15 mouse cellular contexts compared by ENCODE assay signal in the genomic region with DNA sequence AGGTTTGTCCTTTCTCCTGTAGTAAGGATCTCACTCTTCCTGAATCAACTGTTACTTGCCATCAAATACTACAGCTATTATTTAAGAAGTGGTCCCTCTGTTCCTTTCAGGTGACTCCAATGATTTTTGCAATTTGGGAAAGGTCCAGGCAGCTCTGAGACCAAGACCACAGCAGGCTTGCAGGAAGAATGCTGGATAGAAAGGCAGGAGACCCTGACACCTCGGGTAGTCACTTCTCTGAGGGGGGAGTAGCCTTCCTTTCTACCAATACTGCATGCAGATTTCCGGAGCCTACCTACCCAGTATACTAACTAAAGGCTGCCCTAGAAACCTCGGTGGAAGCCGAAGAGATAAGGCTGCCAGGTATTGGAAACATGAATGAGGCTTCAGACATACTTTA. TPM values are rescaled to one million over a fixed set of nuclear protein-coding genes. Genes with fewer than 3 reads are reported as not detected.
A peak's percentile ranks its signal among the peaks of the same experiment; 100 is the strongest.
DNase-seq lines count a peak whose midpoint lies in the region; ATAC-seq and TF ChIP-seq lines count a peak whose summit lies in the region.
"Had no signal": no experiment of that assay in that cellular context is flagged by ENCODE, and none has a peak within 500 bp of the region (broad histone marks: within the 10 kb centered on the region; RNA-seq: fewer than 3 reads in every experiment).

No protein-coding gene starts in this region.

- H3K9ac ChIP-seq in heart, embryonic 12.5 days: no peak overlapping the region
- H3K9ac ChIP-seq in stomach, embryonic 14.5 days (replicated peaks; ENCODE audit: low read depth, low read length): no peak overlapping the region
- no peak overlapping the region for H3K9ac ChIP-seq in stomach, postnatal 0 days (ENCODE audit: low read length)
- no peak overlapping the region for H3K9ac ChIP-seq in midbrain, embryonic 12.5 days (replicated peaks)

- ATAC-seq in heart, embryonic 12.5 days (ENCODE audit: insufficient number of reproducible peaks, low FRiP score): no peak
- no peak for ATAC-seq in stomach, embryonic 14.5 days (ENCODE audit: insufficient number of reproducible peaks, insufficient read depth, low FRiP score, low read depth)
- no peak for ATAC-seq in stomach, postnatal 0 days (ENCODE audit: low FRiP score, low TSS enrichment)
- no peak for ATAC-seq in midbrain, embryonic 12.5 days (ENCODE audit: low FRiP score, low read depth)
- ATAC-seq: inflammation-experienced regulatory T-cells, adult 6 months; lung, postnatal 0 days; Patski had no signal

- H3K27me3 ChIP-seq in heart, embryonic 12.5 days (replicated peaks): no peaks in the 10 kb centered on the region
- H3K27me3 ChIP-seq in stomach, embryonic 14.5 days (ENCODE audit: control insufficient read depth, insufficient read depth, low read length): no peaks in the 10 kb centered on the region
- no peaks in the 10 kb centered on the region for H3K27me3 ChIP-seq in stomach, postnatal 0 days (ENCODE audit: control insufficient read depth, insufficient read depth, low read length)
- no peaks in the 10 kb centered on the region for H3K27me3 ChIP-seq in midbrain, embryonic 12.5 days
- H3K27me3 ChIP-seq: Patski had no signal

- 0 out of 2 replicates have a peak overlapping the region, but pooled peaks have one; percentile 45 for H3K27ac ChIP-seq in heart, embryonic 12.5 days (ENCODE audit: poor library complexity, severe bottlenecking)
- peak overlapping the region; percentile 56 for H3K27ac ChIP-seq in stomach, embryonic 14.5 days (ENCODE audit: low read length)
- no peak overlapping the region; the same call in 1 of the 2 replicates for H3K27ac ChIP-seq in stomach, postnatal 0 days (replicated peaks)
- 0 out of 2 replicates have a peak overlapping the region, but pooled peaks have one; percentile 46 for H3K27ac ChIP-seq in midbrain, embryonic 12.5 days (replicated peaks)

- DNase-seq in heart, adult 18-20 months: no peak
- no peak for DNase-seq in stomach, postnatal 0 days (ENCODE audit: low spot score)
- DNase-seq in adrenal gland, adult 18-20 months (ENCODE audit: low spot score in 2 of 2): no peak
- no peak for DNase-seq in adrenal gland, adult 2 months
- no peak for DNase-seq in cerebellum, adult 9-10 months
- DNase-seq: adrenal gland, postnatal 14 days; cerebellum, adult 11 months; gastrocnemius, postnatal 14 days had no signal

- peaks cover 63% of the 10 kb centered on the region for H3K4me1 ChIP-seq in heart, embryonic 12.5 days (replicated peaks)
- H3K4me1 ChIP-seq in stomach, embryonic 14.5 days (ENCODE audit: control insufficient read depth, insufficient read depth, low read length): 0 out of 2 replicates have a peak, but pooled peaks cover 12% of the 10 kb centered on the region
- H3K4me1 ChIP-seq in stomach, postnatal 0 days (replicated peaks; ENCODE audit: control insufficient read depth, insufficient read depth): peaks cover 6% of the 10 kb centered on the region; the same call in 1 of the 2 replicates
- H3K4me1 ChIP-seq in midbrain, embryonic 12.5 days: peaks cover 18% of the 10 kb centered on the region

- 61% methylated on average over 4 of the region's 4 CpGs for WGBS in heart, embryonic 12.5 days
- WGBS in stomach, embryonic 14.5 days: 55% methylated on average over 4 of the region's 4 CpGs
- 46% methylated on average over 4 of the region's 4 CpGs for WGBS in stomach, postnatal 0 days
- WGBS in midbrain, embryonic 12.5 days: 81% methylated on average over 4 of the region's 4 CpGs

- TF ChIP-seq CTCF in stomach, postnatal 0 days (IDR thresholded peaks at IDR 0.05; ENCODE audit: low read depth): no peak

- peaks cover 22% of the 10 kb centered on the region for H3K36me3 ChIP-seq in heart, embryonic 12.5 days
- H3K36me3 ChIP-seq in stomach, embryonic 14.5 days (ENCODE audit: control insufficient read depth, insufficient read depth, low read length): peaks cover 5% of the 10 kb centered on the region
- no peaks in the 10 kb centered on the region for H3K36me3 ChIP-seq in stomach, postnatal 0 days (ENCODE audit: control insufficient read depth, insufficient read depth, low read length)
- H3K36me3 ChIP-seq in midbrain, embryonic 12.5 days: peaks cover 13% of the 10 kb centered on the region; the same call in 1 of the 2 replicates

- no peak overlapping the region for H3K4me3 ChIP-seq in heart, embryonic 12.5 days
- no peak overlapping the region for H3K4me3 ChIP-seq in stomach, embryonic 14.5 days (ENCODE audit: low read depth, low read length)
- no peak overlapping the region for H3K4me3 ChIP-seq in stomach, postnatal 0 days (ENCODE audit: low read depth, low read length)
- no peak overlapping the region for H3K4me3 ChIP-seq in midbrain, embryonic 12.5 days

- no peaks in the 10 kb centered on the region for H3K9me3 ChIP-seq in heart, embryonic 12.5 days (replicated peaks)
- no peaks in the 10 kb centered on the region for H3K9me3 ChIP-seq in stomach, embryonic 14.5 days (ENCODE audit: control insufficient read depth, low read depth, low read length)
- no peaks in the 10 kb centered on the region for H3K9me3 ChIP-seq in stomach, postnatal 0 days (ENCODE audit: control insufficient read depth, low read length)
- H3K9me3 ChIP-seq in midbrain, embryonic 12.5 days: no peaks in the 10 kb centered on the region

- no peak for TF ChIP-seq EP300 in stomach, postnatal 0 days (optimal IDR thresholded peaks at IDR 0.05)

- H3K4me2 ChIP-seq in heart, embryonic 12.5 days: no peak overlapping the region
- H3K4me2 ChIP-seq in stomach, embryonic 14.5 days (replicated peaks; ENCODE audit: low read depth, low read length): no peak overlapping the region
- H3K4me2 ChIP-seq in stomach, postnatal 0 days (replicated peaks; ENCODE audit: low read depth): no peak overlapping the region
- H3K4me2 ChIP-seq in midbrain, embryonic 12.5 days (replicated peaks): no peak overlapping the region

RNA-seq across cellular contexts. Expression of a gene that starts 8.6 kb away (rescaled TPM):
- 6.9 and 7.8 TPM in 2 replicates for polyA plus RNA-seq in heart, embryonic 12.5 days (2016; fragmentation: Nextera tagmentation; extraction: Ambion mirVana)
- total RNA-seq in heart, adult 18-20 months (2021): 100 to 1,000 TPM; 312 to 343 TPM
- polyA plus RNA-seq in stomach, embryonic 14.5 days (2014; fragmentation: Nextera tagmentation; extraction: Ambion mirVana): 1.4 TPM in 2 replicates
- 2.0 and 2.4 TPM in 2 replicates for polyA plus RNA-seq in stomach, postnatal 0 days (2015; fragmentation: Nextera tagmentation; extraction: Ambion mirVana)
- polyA plus RNA-seq in midbrain, embryonic 12.5 days (2016; fragmentation: Nextera tagmentation; extraction: Ambion mirVana): 1.3 and 1.8 TPM in 2 replicates
- 1 to 10 TPM; 2.1 to 6.3 TPM for total RNA-seq in adrenal gland, adult 18-20 months (2021)
- total RNA-seq in adrenal gland, adult 2 months (2021): 1 to 10 TPM; 3.1 to 7.4 TPM
- 2.6 and 5.7 TPM in 2 replicates for polyA plus RNA-seq in adrenal gland, adult 2 months (2012; rRNA removed)
- total RNA-seq: monocyte, adult 5-6 weeks had no signal
- polyA plus RNA-seq: Patski had no signal

RNA-seq across cellular contexts. Expression of a gene that starts 23.6 kb away (rescaled TPM):
- 0.27 and 0.50 TPM in 2 replicates for polyA plus RNA-seq in heart, embryonic 12.5 days (2016; fragmentation: Nextera tagmentation; extraction: Ambion mirVana)
- total RNA-seq in heart, adult 18-20 months (2021): under 1 TPM in 1 of 2 experiments, not detected in 1; 0.18 TPM
- 1.1 and 2.0 TPM in 2 replicates for polyA plus RNA-seq in stomach, embryonic 14.5 days (2014; fragmentation: Nextera tagmentation; extraction: Ambion mirVana)
- polyA plus RNA-seq in stomach, postnatal 0 days (2015; fragmentation: Nextera tagmentation; extraction: Ambion mirVana): 0.91 and 0.99 TPM in 2 replicates
- 3.6 and 4.0 TPM in 2 replicates for polyA plus RNA-seq in midbrain, embryonic 12.5 days (2016; fragmentation: Nextera tagmentation; extraction: Ambion mirVana)
- 1 to 10 TPM; 2.1 to 3.1 TPM for total RNA-seq in adrenal gland, adult 18-20 months (2021)
- total RNA-seq in adrenal gland, adult 2 months (2021): 1 to 10 TPM in 1 of 2 experiments, under 1 TPM in 1; 0.66 to 1.1 TPM
- 1.4 and 2.6 TPM in 2 replicates for polyA plus RNA-seq in adrenal gland, adult 2 months (2012; rRNA removed)
- total RNA-seq: monocyte, adult 5-6 weeks had no signal
- polyA plus RNA-seq: inflammation-experienced regulatory T-cells, adult 6 months; Patski had no signal

RNA-seq across cellular contexts. Expression of a gene that starts 40.1 kb away (rescaled TPM):
- 0.24 and 0.34 TPM in 2 replicates for polyA plus RNA-seq in heart, embryonic 12.5 days (2016; fragmentation: Nextera tagmentation; extraction: Ambion mirVana)
- not detected for total RNA-seq in heart, adult 18-20 months (2021)
- polyA plus RNA-seq in stomach, embryonic 14.5 days (2014; fragmentation: Nextera tagmentation; extraction: Ambion mirVana): 20.9 and 22.6 TPM in 2 replicates
- 106 and 115 TPM in 2 replicates for polyA plus RNA-seq in stomach, postnatal 0 days (2015; fragmentation: Nextera tagmentation; extraction: Ambion mirVana)
- 0.51 and 0.63 TPM in 2 replicates for polyA plus RNA-seq in midbrain, embryonic 12.5 days (2016; fragmentation: Nextera tagmentation; extraction: Ambion mirVana)
- total RNA-seq in adrenal gland, adult 18-20 months (2021): not detected
- not detected for total RNA-seq in adrenal gland, adult 2 months (2021)
- not detected in 2 replicates for polyA plus RNA-seq in adrenal gland, adult 2 months (2012; rRNA removed)
- total RNA-seq: adrenal gland, postnatal 14 days; gastrocnemius, postnatal 14 days; monocyte, adult 5-6 weeks had no signal
- polyA plus RNA-seq: inflammation-experienced regulatory T-cells, adult 6 months; Patski had no signal

RNA-seq across cellular contexts. Expression of a gene that starts 44.1 kb away (rescaled TPM):
- polyA plus RNA-seq in heart, embryonic 12.5 days (2016; fragmentation: Nextera tagmentation; extraction: Ambion mirVana): 21.3 and 22.6 TPM in 2 replicates
- 1 to 10 TPM; 8.4 to 9.2 TPM for total RNA-seq in heart, adult 18-20 months (2021)
- polyA plus RNA-seq in stomach, embryonic 14.5 days (2014; fragmentation: Nextera tagmentation; extraction: Ambion mirVana): 18.2 and 20.3 TPM in 2 replicates
- 3.7 and 4.5 TPM in 2 replicates for polyA plus RNA-seq in stomach, postnatal 0 days (2015; fragmentation: Nextera tagmentation; extraction: Ambion mirVana)
- polyA plus RNA-seq in midbrain, embryonic 12.5 days (2016; fragmentation: Nextera tagmentation; extraction: Ambion mirVana): 28.4 and 31.3 TPM in 2 replicates
- total RNA-seq in adrenal gland, adult 18-20 months (2021): 10 to 100 TPM; 17.6 to 19.9 TPM
- 10 to 100 TPM; 21.1 to 21.4 TPM for total RNA-seq in adrenal gland, adult 2 months (2021)
- polyA plus RNA-seq in adrenal gland, adult 2 months (2012; rRNA removed): 6.4 and 7.5 TPM in 2 replicates

RNA-seq across cellular contexts. Expression of a gene that starts 44.1 kb away (rescaled TPM):
- 49.3 and 55.8 TPM in 2 replicates for polyA plus RNA-seq in heart, embryonic 12.5 days (2016; fragmentation: Nextera tagmentation; extraction: Ambion mirVana)
- 10 to 100 TPM; 25.6 to 33.4 TPM for total RNA-seq in heart, adult 18-20 months (2021)
- 81.6 and 84.6 TPM in 2 replicates for polyA plus RNA-seq in stomach, embryonic 14.5 days (2014; fragmentation: Nextera tagmentation; extraction: Ambion mirVana)
- 41.3 and 44.2 TPM in 2 replicates for polyA plus RNA-seq in stomach, postnatal 0 days (2015; fragmentation: Nextera tagmentation; extraction: Ambion mirVana)
- polyA plus RNA-seq in midbrain, embryonic 12.5 days (2016; fragmentation: Nextera tagmentation; extraction: Ambion mirVana): 104 and 108 TPM in 2 replicates
- total RNA-seq in adrenal gland, adult 18-20 months (2021): 10 to 100 TPM; 77.3 to 77.4 TPM
- 10 to 100 TPM; 84.8 to 98.6 TPM for total RNA-seq in adrenal gland, adult 2 months (2021)
- 7.2 and 11.2 TPM in 2 replicates for polyA plus RNA-seq in adrenal gland, adult 2 months (2012; rRNA removed)

Comparison
In these comparisons a context has a peak if more than half of its experiments do, and no peak if none do; other contexts are left out.
1. RNA of a gene that starts 40.1 kb away (polyA plus RNA-seq): 106 to 115 TPM in stomach, postnatal 0 days and 20.9 to 22.6 TPM in stomach, embryonic 14.5 days; 0.51 to 0.63 TPM in midbrain, embryonic 12.5 days, 0.24 to 0.34 TPM in heart, embryonic 12.5 days and not detected in adrenal gland, adult 2 months; every median in the first group is over 10 times any median in the second.